Mouse (Mus musculus): Measurements from ENCODE around the gene Prss36. TPM values are rescaled to one million over a fixed set of nuclear protein-coding genes. Genes with fewer than 3 reads are reported as not detected.

The Prss36 gene
- polyA plus RNA-seq, 1 experiment from 2014 or later: 10.0 TPM

GRCm38 (mm10) chr7:127915293-127915692 is 31.2 kb downstream of the Prss36 start:
- no peak for DNase-seq (ENCODE audit: low spot score)
- no peak for TF ChIP-seq CTCF (IDR thresholded peaks at IDR 0.05)
- TF ChIP-seq EP300 (IDR thresholded peaks at IDR 0.05): no peak
- Histone ChIP-seq H3K4me3 (ENCODE audit: low read depth, low read length) (no peak overlapping the region), H3K4me1 (ENCODE audit: insufficient read depth, low read depth, low read length) (0 out of 2 replicates have a peak, but pooled peaks cover 6% of the 10 kb centered on the region), H3K9ac (replicated peaks; ENCODE audit: low read depth) (no peak overlapping the region), H3K36me3 (ENCODE audit: insufficient read depth, low read length) (peaks cover 14% of the 10 kb centered on the region; the same call in 1 of the 2 replicates), H3K4me2 (replicated peaks; ENCODE audit: low read depth, low read length) (no peak overlapping the region), H3K27ac (ENCODE audit: low read length) (no peak overlapping the region), H3K27me3 (replicated peaks; ENCODE audit: insufficient read depth, low read length) (no peaks in the 10 kb centered on the region), H3K9me3 (ENCODE audit: low read length) (no peaks in the 10 kb centered on the region)
- WGBS: 91% methylated on average over 12 of the region's 12 CpGs
- ATAC-seq: no peak

- ATAC-seq: no peak
Observed at GRCm38 (mm10) chr7:127912938-127913337, 33.6 kb downstream of the Prss36 start.

DNA sequence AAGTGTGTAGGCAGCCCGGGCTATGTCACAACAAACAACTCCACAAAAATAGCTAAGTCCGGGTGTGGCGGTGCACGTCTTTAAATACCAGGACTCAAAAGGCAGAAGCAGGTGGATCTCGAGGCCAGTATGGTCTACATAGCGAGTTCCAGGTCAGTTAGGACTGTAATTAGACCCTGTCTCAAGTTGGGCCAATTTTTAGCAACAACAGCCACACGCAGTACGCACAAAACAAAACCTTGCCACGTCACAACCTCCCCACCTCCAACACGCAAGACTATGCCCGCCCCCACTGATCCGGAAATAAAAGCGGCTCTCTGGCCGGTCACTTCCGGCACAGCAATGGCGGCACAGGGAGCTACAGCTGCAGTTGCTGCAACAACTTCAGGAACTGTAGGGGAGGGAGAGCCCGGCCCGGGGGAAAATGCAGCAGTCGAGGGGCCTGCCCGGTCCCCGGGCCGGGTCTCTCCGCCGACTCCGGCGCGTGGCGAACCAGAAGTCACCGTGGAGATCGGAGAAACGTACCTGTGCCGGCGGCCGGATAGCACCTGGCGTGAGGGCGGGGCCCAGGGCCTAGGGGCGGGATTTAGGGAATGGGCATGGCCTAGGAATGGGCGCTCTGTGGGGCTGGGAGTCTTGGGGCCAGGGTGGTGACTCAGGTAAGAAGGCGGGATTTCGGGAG is 34.2 kb downstream of the Prss36 start, which contains the start of gene Kat8:
Gene Kat8 (plus strand): TSS at position 327 of the 682 bp plus-strand sequence.
- DNase-seq (ENCODE audit: low spot score): peak; percentile 97
- Histone ChIP-seq H3K4me1 (ENCODE audit: insufficient read depth, low read depth, low read length) (0 out of 2 replicates have a peak, but pooled peaks cover 6% of the 10 kb centered on the region), H3K9me3 (ENCODE audit: low read length) (no peaks in the 10 kb centered on the region), H3K36me3 (ENCODE audit: insufficient read depth, low read length) (peaks cover 24% of the 10 kb centered on the region), H3K4me2 (replicated peaks; ENCODE audit: low read depth, low read length) (peak within 1 kb of the TSS; percentile 62), H3K27me3 (replicated peaks; ENCODE audit: insufficient read depth, low read length) (no peaks in the 10 kb centered on the region), H3K9ac (replicated peaks; ENCODE audit: low read depth) (peak within 1 kb of the TSS; percentile 71), H3K4me3 (ENCODE audit: low read depth, low read length) (peak within 1 kb of the TSS; percentile 95), H3K27ac (ENCODE audit: low read length) (peak within 1 kb of the TSS; percentile 90)
- under 1% methylated on average over 40 of the region's 40 CpGs for WGBS
- no peak for TF ChIP-seq CTCF (IDR thresholded peaks at IDR 0.05)
- peak; percentile 98 for ATAC-seq

More at GRCm38 (mm10) chr7:127912938-127913337, 33.6 kb downstream of the Prss36 start:
- 16% methylated on average over 4 of the region's 4 CpGs for WGBS
- Histone ChIP-seq H3K4me1 (ENCODE audit: insufficient read depth, low read depth, low read length) (0 out of 2 replicates have a peak, but pooled peaks cover 6% of the 10 kb centered on the region), H3K36me3 (ENCODE audit: insufficient read depth, low read length) (peaks cover 23% of the 10 kb centered on the region), H3K4me3 (ENCODE audit: low read depth, low read length) (peak overlapping the region; percentile 95), H3K27ac (ENCODE audit: low read length) (peak overlapping the region; percentile 90; the same call in 1 of the 2 replicates), H3K9me3 (ENCODE audit: low read length) (no peaks in the 10 kb centered on the region), H3K27me3 (replicated peaks; ENCODE audit: insufficient read depth, low read length) (no peaks in the 10 kb centered on the region), H3K4me2 (replicated peaks; ENCODE audit: low read depth, low read length) (peak overlapping the region; percentile 62), H3K9ac (replicated peaks; ENCODE audit: low read depth) (peak overlapping the region; percentile 71; the same call in 1 of the 2 replicates)
- no peak for DNase-seq (ENCODE audit: low spot score)
- TF ChIP-seq CTCF (IDR thresholded peaks at IDR 0.05): no peak
- TF ChIP-seq EP300 (IDR thresholded peaks at IDR 0.05): no peak

GRCm38 (mm10) chr7:127908656-127909055 is 37.9 kb downstream of the Prss36 start:
- Histone ChIP-seq H3K4me1 (ENCODE audit: insufficient read depth, low read depth, low read length) (0 out of 2 replicates have a peak, but pooled peaks cover 9% of the 10 kb centered on the region), H3K27ac (ENCODE audit: low read length) (no peak overlapping the region), H3K36me3 (ENCODE audit: insufficient read depth, low read length) (peaks cover 12% of the 10 kb centered on the region), H3K4me2 (replicated peaks; ENCODE audit: low read depth, low read length) (no peak overlapping the region), H3K9ac (replicated peaks; ENCODE audit: low read depth) (no peak overlapping the region), H3K27me3 (replicated peaks; ENCODE audit: insufficient read depth, low read length) (no peaks in the 10 kb centered on the region), H3K9me3 (ENCODE audit: low read length) (no peaks in the 10 kb centered on the region), H3K4me3 (ENCODE audit: low read depth, low read length) (no peak overlapping the region)
- ATAC-seq: no peak
- 81% methylated on average over 4 of the region's 4 CpGs for WGBS
- TF ChIP-seq CTCF (IDR thresholded peaks at IDR 0.05) (no peak), EP300 (IDR thresholded peaks at IDR 0.05) (no peak)
- no peak for DNase-seq (ENCODE audit: low spot score)

- H3K4me3 ChIP-seq (ENCODE audit: low read depth, low read length): no peak overlapping the region
- no peak overlapping the region for H3K4me2 ChIP-seq (replicated peaks; ENCODE audit: low read depth, low read length)
- 0 out of 2 replicates have a peak, but pooled peaks cover 6% of the 10 kb centered on the region for H3K4me1 ChIP-seq (ENCODE audit: insufficient read depth, low read depth, low read length)
- WGBS: 92% methylated on average over 12 of the region's 12 CpGs
- TF ChIP-seq EP300 (IDR thresholded peaks at IDR 0.05) (no peak), CTCF (IDR thresholded peaks at IDR 0.05) (no peak)
- no peaks in the 10 kb centered on the region for H3K9me3 ChIP-seq (ENCODE audit: low read length)
- H3K27ac ChIP-seq (ENCODE audit: low read length): no peak overlapping the region
- no peak overlapping the region for H3K9ac ChIP-seq (replicated peaks; ENCODE audit: low read depth)
- no peaks in the 10 kb centered on the region for H3K27me3 ChIP-seq (replicated peaks; ENCODE audit: insufficient read depth, low read length)
- no peak for DNase-seq (ENCODE audit: low spot score)
- ATAC-seq: no peak
- peaks cover 12% of the 10 kb centered on the region for H3K36me3 ChIP-seq (ENCODE audit: insufficient read depth, low read length)
Observed at GRCm38 (mm10) chr7:127907939-127908338, 38.6 kb downstream of the Prss36 start.

DNA sequence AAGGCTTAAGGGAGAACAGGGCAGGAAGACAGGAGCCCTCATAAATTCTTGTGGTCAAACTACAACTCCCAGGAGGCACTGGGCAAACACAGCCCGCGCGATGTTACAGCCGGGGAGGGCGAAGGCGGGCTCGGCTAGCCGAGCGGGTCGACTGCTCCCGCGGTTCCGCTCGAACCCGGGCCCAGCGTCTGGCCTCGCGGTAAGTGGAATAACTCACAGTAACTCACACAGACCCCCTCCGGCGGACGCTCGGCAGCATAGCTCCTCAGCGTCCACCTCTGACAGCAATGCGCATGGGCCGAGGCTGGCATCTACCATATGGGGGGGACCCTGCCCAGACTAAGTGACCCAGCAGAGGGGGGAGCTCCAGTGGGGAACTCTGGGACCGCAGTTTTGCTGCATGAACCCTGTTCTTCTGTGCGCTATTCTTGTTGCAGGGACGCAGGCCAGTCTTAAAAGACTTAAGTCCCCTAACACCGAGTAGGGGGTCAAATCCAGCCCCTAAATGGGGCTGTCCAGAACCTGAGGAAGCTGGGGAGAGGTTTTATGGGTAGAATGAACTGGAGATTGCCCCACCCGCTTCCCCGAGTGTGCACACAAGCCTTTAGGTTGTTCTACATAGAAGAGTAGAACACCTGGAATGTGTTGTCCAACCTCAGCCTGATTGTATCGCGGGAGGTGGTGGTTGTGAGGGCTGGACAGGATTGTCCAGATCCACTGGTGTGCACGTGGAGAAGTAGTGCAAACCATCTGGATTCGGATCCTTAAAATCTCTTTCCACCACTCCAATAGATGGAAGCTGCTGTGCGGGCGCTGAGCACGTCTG is 42.3 kb downstream of the Prss36 start, which contains the start of gene Bckdk:
Gene Bckdk (plus strand): TSS at position 112 of the 826 bp plus-strand sequence.
- ATAC-seq (peak; percentile 96), DNase-seq (ENCODE audit: low spot score) (peak; percentile 90)
- TF ChIP-seq EP300 (IDR thresholded peaks at IDR 0.05) (no peak), CTCF (IDR thresholded peaks at IDR 0.05) (peak; percentile 31; the same call in 1 of the 2 replicates)
- Histone ChIP-seq H3K9ac (replicated peaks; ENCODE audit: low read depth) (peak within 1 kb of the TSS; percentile 91), H3K27ac (ENCODE audit: low read length) (peak within 1 kb of the TSS; percentile 54), H3K4me1 (ENCODE audit: insufficient read depth, low read depth, low read length) (0 out of 2 replicates have a peak, but pooled peaks cover 3% of the 10 kb centered on the region), H3K4me2 (replicated peaks; ENCODE audit: low read depth, low read length) (peak within 1 kb of the TSS; percentile 82), H3K27me3 (replicated peaks; ENCODE audit: insufficient read depth, low read length) (no peaks in the 10 kb centered on the region), H3K36me3 (ENCODE audit: insufficient read depth, low read length) (peaks cover 12% of the 10 kb centered on the region), H3K9me3 (ENCODE audit: low read length) (no peaks in the 10 kb centered on the region), H3K4me3 (ENCODE audit: low read depth, low read length) (peak within 1 kb of the TSS; percentile 72)
- 5% methylated on average over 38 of the region's 38 CpGs for WGBS
